20 mouse cellular contexts compared by ENCODE assay signal in the genomic region with DNA sequence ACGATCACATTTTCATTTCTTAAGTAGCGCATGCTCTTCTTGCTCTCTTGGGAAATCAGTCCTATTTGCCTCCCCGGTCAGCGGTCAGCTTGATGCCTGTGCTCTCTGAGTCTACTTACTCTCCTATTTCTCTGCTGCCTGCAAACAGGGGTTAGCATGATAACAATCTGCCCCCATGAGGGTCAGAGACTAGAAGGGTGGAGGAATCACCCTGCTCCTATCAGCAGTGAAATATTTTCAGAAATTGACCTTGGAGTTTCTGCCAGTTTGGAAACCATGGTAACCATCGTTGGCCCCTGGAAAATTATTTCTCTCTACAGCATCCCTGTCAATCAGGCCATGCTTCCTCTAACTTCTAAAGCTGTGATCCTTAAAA. TPM values are rescaled to one million over a fixed set of nuclear protein-coding genes. Genes with fewer than 3 reads are reported as not detected.
A peak's percentile ranks its signal among the peaks of the same experiment; 100 is the strongest.
DNase-seq lines count a peak whose midpoint lies in the region; ATAC-seq lines count a peak whose summit lies in the region.
"Had no signal": no experiment of that assay in that cellular context is flagged by ENCODE, and none has a peak within 500 bp of the region (broad histone marks: within the 10 kb centered on the region; RNA-seq: fewer than 3 reads in every experiment).

No protein-coding gene starts in this region.

- no peak overlapping the region for H3K9ac ChIP-seq in heart, embryonic 16.5 days (ENCODE audit: low read length)
- H3K9ac ChIP-seq: embryonic facial prominence, embryonic 12.5 days; lung, embryonic 14.5 days had no signal

- H3K4me2 ChIP-seq in heart, embryonic 16.5 days (ENCODE audit: low read depth, low read length): 0 out of 2 replicates have a peak overlapping the region, but pooled peaks have one; percentile 9
- H3K4me2 ChIP-seq: embryonic facial prominence, embryonic 12.5 days; lung, embryonic 14.5 days had no signal

- no peak overlapping the region for H3K27ac ChIP-seq in heart, embryonic 16.5 days (ENCODE audit: low read length)
- H3K27ac ChIP-seq in midbrain, embryonic 10.5 days (replicated peaks): 0 out of 2 replicates have a peak overlapping the region, but pooled peaks have one; percentile 43
- H3K27ac ChIP-seq: embryonic facial prominence, embryonic 12.5 days had no signal

- H3K36me3 ChIP-seq in heart, embryonic 16.5 days (ENCODE audit: control insufficient read depth, insufficient read depth): no peaks in the 10 kb centered on the region
- no peaks in the 10 kb centered on the region for H3K36me3 ChIP-seq in midbrain, embryonic 10.5 days
- H3K36me3 ChIP-seq: embryonic facial prominence, embryonic 12.5 days had no signal

- no peak for ATAC-seq in heart, embryonic 16.5 days (replicated peaks; ENCODE audit: extremely low read depth, insufficient read depth, low FRiP score)
- ATAC-seq: inflammation-experienced regulatory T-cells, adult 6 months had no signal

- no peaks in the 10 kb centered on the region for H3K9me3 ChIP-seq in heart, embryonic 16.5 days (replicated peaks; ENCODE audit: control insufficient read depth, low read length)
- no peaks in the 10 kb centered on the region for H3K9me3 ChIP-seq in midbrain, embryonic 10.5 days (replicated peaks)
- H3K9me3 ChIP-seq: embryonic facial prominence, embryonic 12.5 days had no signal

- no peaks in the 10 kb centered on the region for H3K27me3 ChIP-seq in heart, embryonic 16.5 days (ENCODE audit: control insufficient read depth, insufficient read depth, low read length)
- H3K27me3 ChIP-seq in midbrain, embryonic 10.5 days (ENCODE audit: low read depth, poor library complexity, severe bottlenecking): peaks cover 5% of the 10 kb centered on the region; the same call in 1 of the 2 replicates
- H3K27me3 ChIP-seq: embryonic facial prominence, embryonic 12.5 days had no signal

- H3K4me1 ChIP-seq in heart, embryonic 16.5 days (ENCODE audit: control insufficient read depth, insufficient read depth, low read length): peaks cover 4% of the 10 kb centered on the region
- H3K4me1 ChIP-seq in midbrain, embryonic 10.5 days: peaks cover 38% of the 10 kb centered on the region

- WGBS in heart, embryonic 16.5 days: 72% methylated on average over 5 of the region's 5 CpGs
- WGBS in midbrain, embryonic 10.5 days: 88% methylated on average over 5 of the region's 5 CpGs

- DNase-seq in heart, adult 9 months (ENCODE audit: low spot score in 2 of 2): no peak
- peak; percentile 49 for DNase-seq in ovary, adult 18-20 months (ENCODE audit: low spot score)
- DNase-seq in ovary, postnatal 36 days (ENCODE audit: low spot score): no peak
- DNase-seq in midbrain, embryonic 10.5 days (ENCODE audit: low spot score): no peak
- no peak for DNase-seq in urinary bladder, postnatal 10 days (ENCODE audit: low spot score)
- DNase-seq in spleen, postnatal 14 days (ENCODE audit: low spot score in 2 of 2): no peak
- DNase-seq: cerebellum, adult 2 months; gastrocnemius, postnatal 36 days; kidney, postnatal 36 days; right cerebral cortex, postnatal 4 days; thymus, adult 18-20 months had no signal

- H3K4me3 ChIP-seq in heart, embryonic 16.5 days (ENCODE audit: low read length): no peak overlapping the region
- H3K4me3 ChIP-seq in midbrain, embryonic 10.5 days: no peak overlapping the region
- H3K4me3 ChIP-seq: embryonic facial prominence, embryonic 12.5 days; myocyte had no signal

RNA-seq across cellular contexts. Expression of a gene that starts 26.5 kb away (rescaled TPM):
- not detected in 2 replicates for polyA plus RNA-seq in heart, embryonic 16.5 days (2015; fragmentation: Nextera tagmentation; extraction: Ambion mirVana)
- polyA plus RNA-seq in midbrain, embryonic 10.5 days (2016; fragmentation: Nextera tagmentation; extraction: Ambion mirVana): not detected in 2 replicates
- polyA plus RNA-seq: C2C12; cerebellum, adult 2 months; embryonic facial prominence, embryonic 12.5 days; heart, embryonic 14.5 days; inflammation-experienced regulatory T-cells, adult 6 months; liver, adult 2 months; myocyte; urinary bladder, adult 2 months had no signal
